Mouse (Mus musculus) B cell, adult 67 days (primary cell): Measurements from ENCODE around the gene Uck1. TPM values are rescaled to one million over a fixed set of nuclear protein-coding genes. Genes with fewer than 3 reads are reported as not detected.

Source experiments
- total RNA-seq, 2 experiments: library from RNA; stranded (reverse); gene quantifications; 4 replicates each; pipeline ENCODE4 v1.2.4; 2023

Gene Uck1
- 100 to 1,000 TPM; 135 to 136 TPM for total RNA-seq

DNA sequence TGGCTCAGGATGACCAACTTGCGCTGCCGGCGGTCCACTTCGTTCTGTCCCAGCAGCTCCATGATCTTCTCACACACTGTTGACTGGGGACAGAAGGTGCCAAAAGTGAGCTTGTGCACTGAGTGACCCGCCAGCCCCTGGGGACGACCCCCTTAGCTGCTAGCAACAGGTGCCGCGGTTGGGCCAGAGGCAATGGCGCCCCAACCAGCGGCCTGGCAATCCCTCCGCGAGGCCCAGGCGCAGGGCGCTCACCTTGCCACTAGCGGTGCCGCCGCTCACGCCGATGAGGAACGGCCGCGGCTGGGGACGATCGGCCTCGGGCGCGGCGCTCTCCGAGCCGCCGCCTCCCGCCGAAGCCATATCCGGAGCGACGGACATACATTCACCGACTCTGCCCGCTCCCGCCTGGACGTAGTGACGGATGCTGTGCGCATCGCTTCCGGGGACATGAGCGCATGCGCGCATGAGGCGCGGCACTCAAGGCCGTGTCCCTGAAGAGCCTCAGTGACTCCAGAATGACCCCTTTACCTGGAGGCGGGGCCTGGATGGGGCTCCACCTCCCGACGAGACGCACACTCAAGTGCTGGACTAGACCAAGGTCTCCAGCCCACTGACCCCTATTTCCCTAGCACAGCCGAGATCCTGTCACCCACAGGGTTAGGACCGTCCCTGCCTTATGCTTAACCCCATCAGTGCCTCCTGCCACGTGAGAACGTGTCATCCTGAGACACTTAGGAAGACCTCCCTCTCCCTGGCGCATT lies at the start of gene Uck1:
Uck1 (minus strand) TSS at position 503 of the 761 bp plus-strand sequence.

DNA sequence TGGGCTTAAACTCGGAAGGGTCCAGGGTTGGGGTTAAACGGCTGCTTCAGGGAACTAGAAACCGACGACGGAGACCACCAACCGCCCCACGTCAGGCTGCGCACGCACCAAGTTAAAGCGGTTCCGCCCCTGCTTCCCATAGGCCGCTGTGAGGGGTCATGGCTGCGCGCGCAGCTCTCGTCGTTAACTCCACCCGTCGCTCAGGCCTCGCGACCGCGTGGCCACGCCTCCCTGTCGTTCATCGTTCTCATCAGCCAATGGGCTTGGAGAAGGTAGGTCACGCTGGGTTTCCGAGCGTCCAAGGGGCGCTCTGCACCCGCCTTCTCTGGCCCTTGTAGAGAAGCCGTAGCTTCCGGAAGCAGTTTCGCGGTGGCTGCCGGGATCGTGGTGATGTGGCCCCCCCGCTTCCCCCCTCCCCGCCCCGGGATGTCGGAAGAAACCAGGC lies 28.0 kb upstream of the Uck1 start, which contains the start of gene Swi5:
Swi5 (minus strand) TSS at position 153 of the 445 bp plus-strand sequence.

DNA sequence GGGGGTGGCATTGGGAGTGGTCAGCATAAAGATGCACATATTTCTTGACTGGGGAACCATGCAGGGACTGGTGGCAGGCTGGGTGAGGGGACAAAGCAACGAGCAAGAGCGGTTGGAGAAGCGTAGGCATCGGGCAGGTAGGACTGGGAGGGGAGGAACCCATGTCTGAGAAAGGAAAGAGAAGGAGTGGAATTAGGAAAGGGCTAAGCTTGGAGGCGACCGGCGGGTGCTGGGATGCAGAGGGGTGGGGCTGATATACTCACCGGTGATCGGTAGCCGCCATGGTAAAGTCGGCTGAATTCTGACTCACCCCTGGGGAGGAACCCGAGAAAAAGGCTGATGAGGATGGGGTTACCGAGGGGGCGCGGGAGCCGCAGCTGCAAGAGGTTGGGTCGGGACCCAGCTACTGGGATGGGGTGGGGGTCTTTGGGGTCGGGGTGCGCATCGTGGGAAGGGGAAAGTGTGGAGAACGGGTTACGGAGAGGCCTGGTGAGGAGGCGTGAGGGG lies 27.4 kb upstream of the Uck1 start, which contains the start of gene Golga2:
Golga2 (plus strand) TSS at position 51 of the 507 bp plus-strand sequence.

DNA sequence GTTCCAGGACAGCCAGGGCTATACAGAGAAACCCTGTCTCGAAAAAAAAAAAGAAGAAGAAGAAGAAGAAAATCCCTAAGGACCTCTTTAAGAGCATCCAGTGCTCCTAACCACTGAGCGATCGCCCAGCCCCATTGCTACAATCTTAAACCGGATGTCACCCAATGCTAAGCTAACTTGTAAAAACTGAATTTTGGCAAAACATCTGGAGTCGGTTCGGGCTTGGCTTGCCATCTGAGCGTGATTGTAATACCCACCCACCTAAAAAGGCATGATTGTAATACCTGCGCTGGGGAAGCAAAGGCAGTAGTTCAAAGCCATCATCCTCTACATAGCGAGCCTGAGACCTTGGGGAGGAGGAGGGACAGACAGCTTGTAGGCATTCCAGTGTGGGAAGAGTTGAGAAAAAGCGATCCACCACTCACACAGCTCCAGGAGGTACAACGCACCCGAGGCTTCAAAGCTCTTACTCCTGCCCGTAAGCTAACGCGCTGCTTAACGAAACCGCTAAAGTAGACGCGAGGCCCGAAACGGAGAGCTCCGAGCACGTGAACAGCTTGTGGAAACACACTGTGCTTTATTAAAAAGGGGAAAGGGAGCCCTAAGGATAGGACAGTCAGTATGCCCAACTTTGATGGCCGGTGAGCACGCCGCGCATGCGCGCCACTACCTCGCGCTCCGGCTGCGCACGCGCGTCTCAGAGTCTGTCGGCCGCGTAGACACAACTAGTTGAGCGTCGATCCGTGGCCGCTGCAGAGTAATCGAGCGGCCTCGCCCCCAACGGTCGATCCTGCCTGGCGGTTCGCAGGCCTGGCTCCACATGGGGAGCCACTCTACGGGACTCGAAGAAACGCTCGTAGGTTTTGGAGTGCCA lies 23.8 kb downstream of the Uck1 start, which contains the start of gene Pomt1:
Pomt1 (plus strand) TSS at position 705 of the 874 bp plus-strand sequence.

Other genes with a start within 250 kb of the Uck1 start
- gene Fam78a, start 175.3 kb downstream of the Uck1 start, total RNA-seq = 10 to 100 TPM; 21.2 to 21.3 TPM
- gene Plpp7, start 164.6 kb downstream of the Uck1 start, total RNA-seq = under 1 TPM in 1 of 2 experiments, not detected in 1; 0.64 TPM
- 100 to 1,000 TPM; 101 to 102 TPM for gene Prrc2b, start 109.1 kb downstream of the Uck1 start, total RNA-seq
- 10 to 100 TPM; 23.8 to 24.8 TPM for gene Pomt1, start 23.6 kb downstream of the Uck1 start, total RNA-seq
- 10 to 100 TPM; 66.3 to 72.3 TPM for gene Golga2, start 27.2 kb upstream of the Uck1 start, total RNA-seq
- 100 to 1,000 TPM in 1 of 2 experiments, 10 to 100 TPM in 1; 86.0 to 107 TPM for gene Swi5, start 27.9 kb upstream of the Uck1 start, total RNA-seq
- gene Ciz1, start 92.2 kb upstream of the Uck1 start, total RNA-seq = 100 to 1,000 TPM; 134 to 162 TPM
- not detected for gene Dnm1, start 93.2 kb upstream of the Uck1 start, total RNA-seq
- 10 to 100 TPM; 45.5 to 54.0 TPM for gene 1110008P14Rik, start 121.8 kb upstream of the Uck1 start, total RNA-seq
- 1 to 10 TPM; 1.7 to 2.3 TPM for gene Lcn2, start 128.1 kb upstream of the Uck1 start, total RNA-seq
- 10 to 100 TPM; 11.4 to 15.6 TPM for gene Ptges2, start 135.7 kb upstream of the Uck1 start, total RNA-seq
- 1 to 10 TPM; 3.9 to 5.5 TPM for gene Naif1, start 190.3 kb upstream of the Uck1 start, total RNA-seq
- gene Slc25a25, start 191.3 kb upstream of the Uck1 start, total RNA-seq = 10 to 100 TPM; 34.2 to 43.0 TPM